Mouse (Mus musculus): ENCODE measurements around the gene Abcg3.
"Not testable (repeated sequence)": the region's sequence is repeated elsewhere in the genome, so short reads cannot be mapped to it uniquely, and the experiment has no call there.

The Abcg3 gene

DNA sequence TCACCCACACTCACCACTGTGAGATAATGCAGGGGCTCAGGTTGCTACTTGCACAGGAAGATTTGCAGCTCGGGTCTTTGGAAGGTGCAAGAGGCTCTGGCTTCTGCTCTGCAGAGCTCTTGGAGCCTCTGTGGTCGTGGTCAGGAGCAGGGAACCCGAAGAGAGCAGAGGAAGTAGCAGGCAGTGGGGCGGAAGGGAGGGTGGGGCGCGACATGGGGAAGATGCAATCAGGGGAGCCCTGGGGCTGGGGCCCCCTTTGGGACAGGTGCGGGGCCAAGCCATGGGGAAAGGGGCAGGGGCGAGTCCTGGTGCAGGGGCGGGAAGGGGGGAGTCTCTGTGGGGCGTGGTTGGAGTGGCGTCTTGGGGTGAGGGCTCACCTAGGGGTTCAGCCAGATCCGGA is at the start of gene Abcg3:
Gene Abcg3, minus strand, starts transcription at position 184 of the 400 bp plus-strand sequence.
- DNase-seq (ENCODE audit: inconsistent age in 2 of 2, low spot score in 1 of 2): no peak

DNA sequence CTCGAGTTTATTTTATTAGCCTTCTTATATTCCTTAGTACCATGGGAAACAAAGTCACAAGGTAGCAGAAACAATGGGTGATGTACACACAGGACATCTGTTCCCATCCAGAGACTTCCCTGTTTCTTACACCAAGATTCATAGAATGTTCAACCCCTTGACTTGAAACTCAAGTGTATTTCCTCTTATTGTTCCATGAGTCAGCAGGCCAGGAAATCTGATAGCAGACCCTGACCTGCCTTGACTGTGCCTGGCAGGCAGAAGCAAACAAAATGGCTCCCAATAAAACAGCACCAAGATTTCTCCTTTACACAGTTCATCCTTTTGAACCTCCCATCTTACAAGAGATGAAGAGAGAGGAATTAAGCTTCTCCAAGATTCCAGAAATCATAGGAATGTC is 30.0 kb upstream of the Abcg3 start:
- DNase-seq (ENCODE audit: inconsistent age in 2 of 2, low spot score in 1 of 2): no peak

DNA sequence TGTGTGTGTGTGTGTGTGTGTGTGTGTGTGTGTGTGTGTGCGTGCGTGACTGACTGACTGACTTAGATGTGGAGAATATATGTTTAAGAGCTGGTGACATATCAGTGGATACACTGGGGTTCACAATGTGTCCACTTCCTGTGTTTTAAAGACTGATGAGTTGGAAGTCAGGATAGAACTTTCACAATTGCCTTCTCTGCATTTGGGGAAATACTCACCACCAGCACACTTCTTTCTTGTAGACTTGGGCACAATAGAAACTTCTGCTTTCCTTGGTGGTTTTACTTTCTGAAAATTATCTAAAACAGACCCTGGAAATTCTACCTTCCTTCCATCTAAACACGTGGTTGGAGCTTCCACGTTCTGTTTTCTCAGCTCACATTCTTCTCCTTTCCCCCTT is 29.1 kb upstream of the Abcg3 start:
- DNase-seq (ENCODE audit: inconsistent age in 2 of 2, low spot score in 1 of 2): no peak

DNA sequence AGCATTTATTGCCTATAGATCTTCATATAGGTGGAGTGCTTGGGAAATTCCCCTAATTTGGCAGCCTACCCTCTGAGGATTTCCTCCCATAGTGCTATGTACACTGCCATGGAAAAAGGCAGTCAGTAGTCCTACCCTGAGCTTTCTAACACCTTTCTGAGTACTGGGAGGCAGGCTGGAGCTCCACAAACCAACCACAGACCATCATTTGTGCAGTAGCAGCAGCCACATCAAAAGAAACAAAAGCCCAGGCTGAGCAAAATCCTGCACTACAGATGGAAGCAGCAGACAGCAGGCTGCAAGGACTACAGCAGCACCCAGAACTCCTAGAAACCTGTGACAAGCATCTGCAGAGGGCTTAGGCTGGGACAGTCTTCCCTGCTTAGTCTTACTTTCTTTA is 27.9 kb upstream of the Abcg3 start:
- no peak for DNase-seq (ENCODE audit: inconsistent age in 2 of 2, low spot score in 1 of 2)

DNA sequence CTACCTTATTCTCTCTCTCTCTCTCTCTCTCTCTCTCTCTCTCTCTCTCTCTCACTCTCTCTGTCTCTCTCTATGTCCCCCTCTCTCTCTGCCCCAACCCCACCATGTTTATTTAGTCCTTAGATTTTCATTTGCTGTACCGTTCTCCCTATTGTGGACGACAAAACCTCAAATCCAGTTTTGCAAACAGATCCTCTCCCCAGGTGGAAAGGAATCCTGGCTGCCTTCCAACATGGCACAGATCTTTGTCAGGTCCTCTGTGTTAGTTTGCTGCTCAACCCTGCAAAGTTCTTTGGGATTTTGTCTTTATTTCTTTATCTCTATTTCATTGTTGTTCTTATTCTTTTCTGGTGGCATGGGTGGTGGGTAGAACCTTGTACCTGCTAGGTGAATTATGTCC is 6.9 kb upstream of the Abcg3 start:
- DNase-seq (ENCODE audit: inconsistent age in 2 of 2, low spot score in 1 of 2): no peak

DNA sequence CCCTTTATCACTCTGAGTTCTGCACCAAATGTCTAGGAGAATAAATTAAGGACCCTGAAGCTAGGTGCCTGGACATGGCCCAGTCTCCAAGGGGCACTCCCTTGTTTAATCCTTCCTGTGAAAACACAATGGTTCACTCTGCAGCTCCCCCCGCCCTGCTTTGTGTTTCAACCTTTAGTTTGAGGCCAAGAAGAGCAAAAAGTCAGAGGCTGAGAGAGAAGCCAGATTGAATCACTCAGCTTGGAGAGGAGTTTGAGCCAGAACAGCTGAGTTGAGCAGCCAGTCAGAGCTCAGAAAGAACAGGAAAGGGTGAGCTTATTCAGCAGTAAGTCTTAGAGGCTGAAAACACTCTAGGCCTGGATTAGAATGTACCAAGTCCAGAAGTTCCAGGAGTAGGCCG is 5.5 kb upstream of the Abcg3 start:
- peak in 1 of 2 experiments; percentile 28 for DNase-seq (ENCODE audit: inconsistent age in 2 of 2, low spot score in 1 of 2)

DNA sequence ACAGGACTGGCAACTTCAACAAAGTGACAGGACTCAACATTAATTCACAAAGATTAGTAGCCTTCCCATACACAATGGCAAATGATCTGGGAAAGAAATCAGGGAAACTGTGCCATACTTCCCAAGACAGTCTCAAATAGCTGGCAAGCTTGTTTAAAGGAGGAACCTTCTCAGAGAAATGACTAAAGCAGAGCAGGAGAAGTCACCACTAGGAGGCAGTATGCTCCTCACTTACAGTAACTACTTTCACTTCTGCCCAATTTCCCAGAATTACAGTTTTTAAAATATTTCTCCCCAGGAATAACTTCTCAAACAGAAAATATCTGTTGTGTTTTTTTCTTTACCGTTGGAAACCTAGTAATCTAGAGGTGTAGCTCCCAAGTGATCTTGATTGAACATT is 4.2 kb upstream of the Abcg3 start:
- peak; percentile 15 to 82 for DNase-seq (ENCODE audit: inconsistent age in 2 of 2, low spot score in 1 of 2)

DNA sequence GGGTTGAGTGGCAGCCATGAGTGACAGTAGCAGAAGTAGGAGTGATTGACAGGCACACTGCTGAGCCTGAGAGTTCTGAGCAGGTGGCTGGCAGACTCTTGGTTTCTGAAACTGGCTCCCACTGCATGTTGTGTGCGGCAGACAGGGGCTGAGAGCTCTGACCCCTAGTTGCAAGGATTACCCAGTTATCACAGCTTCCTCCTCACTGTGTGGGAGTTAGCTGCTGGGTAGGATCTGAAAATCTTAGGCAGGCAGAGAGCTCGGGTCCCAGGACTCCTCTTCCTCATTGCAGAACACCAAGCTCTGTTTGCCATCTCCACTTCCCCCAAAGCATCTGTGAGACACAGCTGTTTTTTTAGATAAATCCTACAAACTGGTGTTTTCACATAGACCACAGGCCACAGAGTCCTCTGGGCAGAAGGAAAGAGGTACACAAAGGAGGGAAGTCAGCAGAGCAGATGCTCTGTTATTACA is 3.4 kb downstream of the Abcg3 start:
- DNase-seq (ENCODE audit: inconsistent age in 2 of 2, low spot score in 1 of 2): no peak

DNA sequence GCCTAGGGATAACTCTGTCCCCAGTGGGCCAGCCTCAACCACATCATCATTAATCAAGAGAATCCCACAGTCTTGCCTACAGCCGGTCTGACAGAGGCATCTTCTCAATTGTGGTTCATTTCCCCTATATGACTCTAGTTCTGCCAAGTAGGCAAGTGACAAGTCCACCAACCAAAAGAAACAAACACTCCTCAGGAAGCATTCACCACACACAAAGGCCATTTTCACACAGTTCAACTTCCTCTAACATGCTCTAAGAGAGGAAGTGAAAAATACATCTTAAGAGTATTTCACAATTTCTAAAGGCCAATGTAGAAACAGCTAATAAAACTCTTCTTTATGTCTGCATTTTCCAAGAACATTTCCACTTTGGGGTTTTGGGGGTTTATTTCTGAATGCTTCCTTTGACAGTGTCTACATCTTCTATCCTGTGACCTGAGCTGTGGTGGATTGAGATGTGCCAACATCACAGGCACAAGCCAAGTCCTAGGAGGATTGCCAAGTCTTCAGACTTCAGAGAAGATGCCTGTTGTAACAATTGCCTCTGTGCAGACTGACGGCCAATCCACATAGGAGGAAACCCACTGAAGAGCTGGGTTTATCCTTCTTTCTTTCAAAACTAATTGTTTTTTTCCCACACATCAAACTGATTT is 24.3 kb downstream of the Abcg3 start:
- DNase-seq (ENCODE audit: inconsistent age in 2 of 2, low spot score in 1 of 2): no peak

DNA sequence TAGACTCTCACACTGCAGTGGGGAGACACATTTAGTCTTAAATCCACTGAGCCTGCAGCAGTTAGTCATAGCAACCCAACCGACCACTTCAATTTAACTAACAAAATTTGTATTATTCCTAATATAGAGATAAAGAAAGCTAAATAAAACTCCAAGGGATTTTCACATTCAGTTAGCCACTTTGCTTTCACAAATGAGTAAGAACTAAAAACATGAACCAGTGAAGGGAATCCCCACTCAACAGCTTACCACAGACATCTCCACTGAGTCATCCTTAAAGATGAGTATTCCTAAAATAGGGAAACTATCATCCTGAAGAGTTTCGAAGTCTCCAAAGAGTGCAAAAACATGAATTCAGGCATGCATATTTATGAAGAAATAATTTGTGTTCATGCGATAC is 27.3 kb downstream of the Abcg3 start:
- no peak for DNase-seq (ENCODE audit: inconsistent age in 2 of 2, low spot score in 1 of 2)

DNA sequence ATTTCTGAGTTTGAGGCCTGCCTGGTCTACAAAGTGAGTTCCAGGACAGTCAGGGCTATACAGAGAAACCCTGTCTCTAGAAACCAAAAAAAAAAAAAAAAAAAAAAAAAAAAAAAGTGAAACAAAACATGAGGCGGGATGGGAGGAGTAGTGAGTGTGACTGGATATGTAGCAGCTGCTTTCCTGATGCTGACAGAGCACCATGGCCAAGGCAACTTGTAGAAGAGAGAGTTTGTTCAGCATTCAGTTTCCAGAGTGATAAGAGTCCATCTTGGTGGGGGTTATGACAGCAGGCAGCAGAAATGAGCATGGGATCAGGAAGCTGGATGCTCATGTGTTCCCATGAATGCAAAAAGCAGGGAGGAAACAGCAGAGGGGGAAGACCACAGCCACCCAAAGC is 35.6 kb downstream of the Abcg3 start:
- DNase-seq (ENCODE audit: inconsistent age in 2 of 2, low spot score in 1 of 2): no peak

DNA sequence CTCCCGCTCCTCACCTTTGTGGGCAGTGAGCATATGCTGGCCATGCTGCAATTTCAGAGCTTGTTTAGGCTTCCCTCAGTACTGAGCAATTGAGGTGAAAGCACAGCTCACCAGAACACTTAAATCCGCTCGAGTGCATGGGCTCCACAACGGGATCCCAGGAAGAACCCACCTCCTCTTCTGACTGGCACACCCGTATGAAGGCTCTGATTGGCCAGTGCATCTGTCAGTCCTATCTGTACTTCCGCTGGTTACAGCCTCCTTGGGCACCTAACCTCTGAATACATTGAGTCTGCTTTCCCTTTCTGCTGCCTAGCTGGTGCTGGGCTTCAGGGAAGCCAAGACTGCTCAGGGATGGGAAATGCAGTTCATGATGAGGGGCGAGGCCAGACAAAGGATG is 48.4 kb downstream of the Abcg3 start:
- DNase-seq (ENCODE audit: inconsistent age in 2 of 2, low spot score in 1 of 2): no peak

DNA sequence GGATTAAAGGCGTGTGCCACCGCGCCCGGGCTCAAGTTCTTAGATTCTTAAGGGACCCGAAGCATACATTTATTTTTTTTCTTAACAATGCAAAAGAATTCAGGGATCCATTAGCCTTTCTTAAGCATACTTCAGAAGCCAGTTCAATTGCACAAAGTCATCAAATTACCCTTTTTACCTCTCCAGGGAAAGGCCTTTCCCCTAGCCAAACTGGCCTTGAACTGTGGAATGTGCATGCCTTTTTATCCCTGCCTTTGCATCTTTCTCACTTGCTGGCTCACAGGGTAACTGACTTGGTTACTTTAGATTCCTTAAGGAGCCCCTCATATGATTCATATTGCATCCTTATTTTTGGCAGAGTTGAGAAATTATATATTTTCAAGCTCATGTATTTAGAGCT is 76.0 kb downstream of the Abcg3 start:
- DNase-seq (ENCODE audit: inconsistent age in 2 of 2, low spot score in 1 of 2): not testable (repeated sequence)
